Mouse (Mus musculus): ENCODE measurements around the gene Map3k21.
A peak's percentile ranks its signal among the peaks of the same experiment; 100 is the strongest.

Map3k21 gene

DNA sequence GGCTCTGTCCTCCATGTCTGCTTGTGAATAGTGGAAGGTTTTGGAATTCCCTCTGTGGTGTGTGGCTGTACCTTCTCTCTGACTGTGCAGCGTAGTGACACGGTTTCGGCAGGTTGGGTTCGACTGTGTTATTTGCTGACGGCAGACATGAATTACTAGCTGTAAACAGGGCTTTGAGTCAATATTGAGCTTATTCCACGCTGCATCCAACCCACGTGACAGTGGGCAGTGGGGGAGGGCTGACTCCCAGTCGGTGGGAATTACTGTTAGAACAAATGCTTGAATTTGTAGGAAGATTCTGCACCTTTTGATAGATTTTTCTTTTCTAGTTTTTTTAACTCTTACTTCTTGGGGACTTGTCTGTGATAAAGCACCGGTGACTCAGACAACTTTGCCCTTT lies 4.1 kb downstream of the Map3k21 start:
- no peak for DNase-seq (ENCODE audit: extremely low read depth, low read depth, low spot score)

DNA sequence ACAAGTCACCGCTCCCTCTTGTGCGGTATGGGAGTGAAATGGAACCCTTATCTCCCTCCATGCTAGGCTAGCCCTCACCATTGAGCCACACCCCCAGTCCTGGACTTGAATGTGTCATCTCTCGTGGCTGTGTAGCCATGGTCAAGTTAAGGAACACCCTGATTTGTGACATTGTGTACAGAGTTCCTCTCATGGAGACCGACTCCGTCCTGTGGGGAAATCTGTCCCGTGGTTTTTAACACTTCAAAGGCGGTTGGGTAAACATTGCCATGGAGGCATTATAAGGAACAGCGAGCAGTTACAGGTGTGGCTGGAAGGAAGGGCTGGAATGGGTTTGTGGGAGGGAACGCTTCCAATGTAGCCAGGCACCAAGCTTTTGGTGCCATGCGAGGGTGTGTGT lies 6.8 kb downstream of the Map3k21 start:
- no peak for DNase-seq (ENCODE audit: extremely low read depth, low read depth, low spot score)

DNA sequence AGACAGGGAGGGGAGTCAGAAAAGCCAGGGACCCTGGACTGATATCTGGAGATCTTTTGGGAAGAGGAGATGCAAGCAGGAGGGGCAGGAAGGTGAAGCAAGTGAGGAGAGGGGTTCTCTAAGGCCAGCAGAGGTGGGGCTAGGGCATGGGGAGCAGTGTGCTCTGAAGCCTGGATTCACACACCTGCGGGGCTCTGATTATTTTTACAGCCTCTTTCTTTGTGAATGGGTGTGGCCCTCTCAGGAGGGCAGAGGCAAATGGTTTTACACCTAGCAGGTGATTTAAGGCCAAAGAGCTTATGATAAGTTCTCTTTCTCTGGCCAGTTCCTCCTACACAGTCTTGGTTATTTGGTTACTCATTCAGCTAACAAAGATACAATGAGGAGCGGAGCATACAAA lies 8.5 kb downstream of the Map3k21 start:
- DNase-seq (ENCODE audit: extremely low read depth, low read depth, low spot score): no peak

DNA sequence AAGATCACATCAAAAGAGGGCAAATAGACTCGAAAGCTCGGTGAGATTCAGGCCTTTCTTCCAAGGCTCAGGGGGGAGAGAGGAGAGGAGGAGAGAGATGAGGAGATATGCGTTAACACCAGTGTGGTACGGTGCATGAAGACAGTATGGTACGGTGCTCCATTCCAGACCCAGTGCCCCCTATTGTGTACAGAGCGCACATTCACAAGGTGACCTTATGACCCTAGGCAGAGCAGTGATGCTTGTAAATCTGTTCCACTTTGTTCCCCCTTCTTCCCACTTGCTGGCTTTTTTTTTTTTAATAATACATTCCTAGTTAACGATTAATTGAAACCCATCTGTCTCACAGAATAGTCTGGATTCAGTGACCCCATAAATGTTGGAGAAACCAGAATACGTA lies 9.3 kb downstream of the Map3k21 start:
- no peak for DNase-seq (ENCODE audit: extremely low read depth, low read depth, low spot score)

GRCm38 (mm10) chr8:125920281-125920680 lies 10.0 kb downstream of the Map3k21 start:
- DNase-seq (ENCODE audit: extremely low read depth, low read depth, low spot score): no peak

DNA sequence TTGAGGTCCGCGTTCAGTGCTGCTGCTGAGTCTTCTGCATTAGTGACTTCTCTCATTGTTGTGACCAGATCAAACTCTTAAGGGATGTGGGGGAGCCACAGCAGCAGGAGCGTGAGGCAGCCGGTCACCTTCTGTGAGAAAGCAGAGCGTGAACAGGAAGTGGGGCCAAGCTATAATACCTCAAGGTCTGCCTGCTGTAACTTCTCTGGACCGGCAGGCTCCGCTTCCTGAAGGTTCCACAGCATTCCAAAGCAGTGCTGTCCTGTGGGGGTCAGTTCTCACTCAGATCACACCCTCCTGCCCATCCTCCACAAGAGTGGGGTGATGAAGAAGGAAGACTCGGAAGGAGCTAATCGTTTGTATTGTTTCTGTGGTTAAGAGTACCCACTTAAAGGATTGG lies 10.5 kb downstream of the Map3k21 start:
- DNase-seq (ENCODE audit: extremely low read depth, low read depth, low spot score): no peak

GRCm38 (mm10) chr8:125922333-125922732 lies 12.1 kb downstream of the Map3k21 start:
- no peak for DNase-seq (ENCODE audit: extremely low read depth, low read depth, low spot score)

DNA sequence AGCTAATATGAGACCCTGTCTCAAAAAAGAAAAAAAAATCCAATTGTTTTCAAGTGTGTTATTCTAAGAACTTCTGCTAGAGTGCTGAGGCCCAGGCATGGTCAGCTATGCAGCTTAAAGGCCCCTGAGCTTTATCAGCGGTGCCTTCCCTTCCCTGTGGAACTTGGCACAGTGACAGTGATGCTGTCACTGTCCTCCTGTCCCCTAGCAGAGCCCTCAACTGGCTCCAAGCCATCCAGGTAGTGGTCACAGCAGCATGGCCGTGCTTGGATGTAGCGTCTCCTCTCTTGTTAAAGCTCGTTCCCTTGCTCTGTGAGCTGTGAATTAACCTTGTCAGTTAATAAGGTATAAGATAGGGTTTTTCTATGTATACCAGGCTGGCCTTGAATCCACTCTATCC lies 16.4 kb downstream of the Map3k21 start:
- DNase-seq (ENCODE audit: extremely low read depth, low read depth, low spot score): no peak

- DNase-seq (ENCODE audit: extremely low read depth, low read depth, low spot score): no peak
Measured at GRCm38 (mm10) chr8:125930276-125931046, 20.2 kb downstream of the Map3k21 start.

- no peak for DNase-seq (ENCODE audit: extremely low read depth, low read depth, low spot score)
Measured at GRCm38 (mm10) chr8:125931822-125932221, 21.6 kb downstream of the Map3k21 start.

- DNase-seq (ENCODE audit: extremely low read depth, low read depth, low spot score): no peak
Measured at GRCm38 (mm10) chr8:125935649-125936048, 25.4 kb downstream of the Map3k21 start.

GRCm38 (mm10) chr8:125944511-125944910 lies 34.3 kb downstream of the Map3k21 start:
- no peak for DNase-seq (ENCODE audit: extremely low read depth, low read depth, low spot score)

- no peak for DNase-seq (ENCODE audit: extremely low read depth, low read depth, low spot score)
Measured at GRCm38 (mm10) chr8:125948696-125949308, 38.6 kb downstream of the Map3k21 start.

GRCm38 (mm10) chr8:125950007-125950940 lies 40.0 kb downstream of the Map3k21 start:
- peak; percentile 49 for DNase-seq (ENCODE audit: extremely low read depth, low read depth, low spot score)

DNA sequence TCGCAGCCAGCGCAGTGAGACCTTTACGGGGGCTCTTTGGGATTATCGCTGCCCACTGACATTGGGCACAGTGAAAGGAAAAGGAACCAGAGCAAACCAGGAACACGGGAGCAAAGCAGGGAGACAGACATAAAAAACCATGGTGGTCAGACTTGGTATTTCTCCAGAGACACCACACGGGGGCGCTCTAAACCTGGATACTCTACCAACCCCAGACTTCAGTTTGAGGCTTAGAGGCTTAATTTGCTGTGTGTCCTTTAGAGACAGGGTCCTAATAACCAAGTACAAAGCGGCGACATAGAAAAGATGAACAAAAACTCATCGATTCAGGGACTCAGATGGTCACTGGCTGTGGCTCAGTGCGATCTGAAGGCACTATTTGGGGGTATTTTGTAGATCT lies 45.4 kb downstream of the Map3k21 start:
- no peak for DNase-seq (ENCODE audit: extremely low read depth, low read depth, low spot score)

DNA sequence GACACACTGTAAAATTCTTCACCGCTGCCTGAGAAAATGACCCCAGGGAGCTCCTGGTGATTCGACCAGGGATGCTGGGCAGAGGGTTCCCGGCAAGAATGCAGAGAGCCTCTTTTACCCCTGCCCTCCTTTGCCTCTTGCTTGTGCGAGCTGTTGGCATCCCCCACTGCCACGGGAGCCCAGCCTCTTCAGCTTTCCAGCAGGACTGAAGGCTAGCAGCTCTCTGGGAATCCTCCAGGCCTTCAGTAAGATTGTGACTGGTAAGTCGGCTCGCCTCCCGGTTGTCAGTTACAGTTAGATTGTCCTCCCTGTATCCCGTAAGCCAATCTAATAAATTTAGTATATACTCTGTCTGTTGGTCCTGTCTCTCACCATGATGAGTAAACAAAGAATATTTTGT lies 46.5 kb downstream of the Map3k21 start:
- DNase-seq (ENCODE audit: extremely low read depth, low read depth, low spot score): no peak

- no peak for DNase-seq (ENCODE audit: extremely low read depth, low read depth, low spot score)
Measured at GRCm38 (mm10) chr8:125957226-125957993, 47.2 kb downstream of the Map3k21 start.

DNA sequence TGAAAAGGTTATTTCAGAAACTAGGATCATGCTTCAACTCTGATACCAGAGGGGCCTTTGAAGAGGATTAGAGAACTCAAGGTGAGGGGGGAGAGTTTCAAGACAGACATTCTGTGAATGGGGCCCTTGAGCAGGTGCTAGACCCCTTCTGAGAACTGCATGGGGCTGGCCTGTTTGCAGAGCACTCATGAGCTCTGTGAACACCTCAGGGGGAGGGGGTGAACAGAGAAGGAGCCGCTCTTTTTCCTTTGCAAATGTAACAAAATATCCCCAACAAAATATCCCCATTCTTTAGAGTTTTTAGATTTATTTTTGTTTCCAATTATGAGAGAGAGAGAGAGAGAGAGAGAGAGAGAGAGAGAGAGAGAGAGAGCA lies 47.7 kb downstream of the Map3k21 start:
- DNase-seq (ENCODE audit: extremely low read depth, low read depth, low spot score): no peak

DNA sequence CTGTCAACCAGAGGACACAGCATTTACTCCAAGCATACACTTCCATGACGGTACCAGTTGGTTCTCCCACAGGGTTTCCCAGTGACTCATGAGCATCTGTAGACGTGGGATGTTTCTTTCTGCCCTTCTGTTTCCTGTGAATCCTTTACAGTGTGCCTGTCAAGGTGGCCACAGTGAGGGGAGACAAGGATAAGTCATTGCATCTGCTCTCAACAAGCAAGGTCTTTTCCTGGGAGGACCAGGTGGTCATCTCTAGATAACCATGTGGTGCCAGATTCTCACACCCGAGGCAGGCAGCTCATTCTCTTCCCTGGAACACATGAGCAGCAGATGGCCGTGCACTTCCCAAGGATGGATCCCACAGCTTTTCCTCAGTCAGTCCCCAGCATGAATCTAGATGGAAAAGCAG lies 49.1 kb downstream of the Map3k21 start:
- no peak for DNase-seq (ENCODE audit: extremely low read depth, low read depth, low spot score)

GRCm38 (mm10) chr8:125960037-125960436 lies 49.8 kb downstream of the Map3k21 start:
- no peak for DNase-seq (ENCODE audit: extremely low read depth, low read depth, low spot score)

GRCm38 (mm10) chr8:125961790-125962189 lies 51.5 kb downstream of the Map3k21 start:
- no peak for DNase-seq (ENCODE audit: extremely low read depth, low read depth, low spot score)
